Mouse (Mus musculus): ENCODE data around the gene Olfr507. TPM values are rescaled to one million over a fixed set of nuclear protein-coding genes. Genes with fewer than 3 reads are reported as not detected.
"Not testable (repeated sequence)": the region's sequence is repeated elsewhere in the genome, so short reads cannot be mapped to it uniquely, and the experiment has no call there.

Gene Olfr507
- polyA plus RNA-seq (2015; fragmentation: Nextera tagmentation; extraction: Ambion mirVana): not detected in 2 replicates

GRCm38 (mm10) chr7:108621514-108621913 lies at the start of gene Olfr507:
Gene Olfr507 (plus strand): TSS chr7:108621814.
- Histone ChIP-seq H3K4me3 (no peak within 1 kb of the TSS), H3K27me3 (no peaks in the 10 kb centered on the region), H3K9ac (replicated peaks) (no peak within 1 kb of the TSS), H3K27ac (replicated peaks) (no peak within 1 kb of the TSS), H3K4me1 (no peaks in the 10 kb centered on the region), H3K4me2 (replicated peaks) (no peak within 1 kb of the TSS), H3K9me3 (no peaks in the 10 kb centered on the region), H3K36me3 (no peaks in the 10 kb centered on the region)
- no peak for ATAC-seq (replicated peaks)
- 83% methylated on average over 2 of the region's 2 CpGs for WGBS

GRCm38 (mm10) chr7:108589797-108590196 lies 31.8 kb upstream of the Olfr507 start:
- no peak for ATAC-seq (replicated peaks)
- H3K4me3 ChIP-seq: no peak overlapping the region
- no peak overlapping the region for H3K4me2 ChIP-seq (replicated peaks)
- H3K9me3 ChIP-seq: no peaks in the 10 kb centered on the region
- no peaks in the 10 kb centered on the region for H3K36me3 ChIP-seq
- H3K9ac ChIP-seq (replicated peaks): no peak overlapping the region
- 89% methylated on average over 1 of the region's 1 CpGs for WGBS
- no peaks in the 10 kb centered on the region for H3K4me1 ChIP-seq
- no peak overlapping the region for H3K27ac ChIP-seq (replicated peaks)
- no peaks in the 10 kb centered on the region for H3K27me3 ChIP-seq

DNA sequence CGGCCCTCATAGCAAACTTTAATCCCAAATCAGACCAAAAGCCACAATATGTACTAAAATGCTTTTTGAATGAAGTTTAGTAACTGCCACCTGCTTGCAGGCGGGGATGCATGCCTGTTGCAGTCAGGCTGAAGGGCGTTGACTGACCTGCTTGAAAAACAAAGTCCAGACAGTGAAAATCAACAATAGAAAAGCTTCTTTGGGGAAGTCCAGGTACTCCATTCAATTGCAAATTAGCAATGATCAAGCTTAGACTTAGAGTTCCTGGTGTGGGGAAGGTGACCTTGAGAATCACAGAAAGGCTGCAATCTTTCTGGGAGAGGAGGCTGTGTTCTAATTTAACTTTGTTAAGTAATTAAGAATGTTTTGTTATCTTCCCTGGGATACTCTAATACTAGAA lies 19.7 kb upstream of the Olfr507 start:
- H3K4me2 ChIP-seq (replicated peaks); H3K9me3 ChIP-seq; H3K4me1 ChIP-seq; H3K4me3 ChIP-seq; H3K27ac ChIP-seq (replicated peaks); H3K36me3 ChIP-seq; ATAC-seq (replicated peaks); H3K9ac ChIP-seq (replicated peaks); H3K27me3 ChIP-seq: not testable (repeated sequence)
- 80% methylated on average over 3 of the region's 3 CpGs for WGBS

- no peak within 1 kb of the TSS for H3K4me3 ChIP-seq
- H3K27me3 ChIP-seq: no peaks in the 10 kb centered on the region
- H3K9ac ChIP-seq (replicated peaks): no peak within 1 kb of the TSS
- no peaks in the 10 kb centered on the region for H3K36me3 ChIP-seq
- no peak for ATAC-seq (replicated peaks)
- H3K27ac ChIP-seq (replicated peaks): no peak within 1 kb of the TSS
- H3K4me1 ChIP-seq: no peaks in the 10 kb centered on the region
- no peak within 1 kb of the TSS for H3K4me2 ChIP-seq (replicated peaks)
- no peaks in the 10 kb centered on the region for H3K9me3 ChIP-seq
These were observed 11.1 kb upstream of the Olfr507 start, which contains the start of gene Olfr506 for GRCm38 (mm10) chr7:108610487-108610886. Gene Olfr506 (plus strand): TSS chr7:108610787.

- H3K36me3 ChIP-seq: no peaks in the 10 kb centered on the region
- H3K4me1 ChIP-seq: no peaks in the 10 kb centered on the region
- no peak overlapping the region for H3K27ac ChIP-seq (replicated peaks)
- no peak overlapping the region for H3K4me2 ChIP-seq (replicated peaks)
- no peaks in the 10 kb centered on the region for H3K9me3 ChIP-seq
- ATAC-seq (replicated peaks): no peak
- no peak overlapping the region for H3K4me3 ChIP-seq
- WGBS: 81% methylated on average over 2 of the region's 2 CpGs
- no peak overlapping the region for H3K9ac ChIP-seq (replicated peaks)
- H3K27me3 ChIP-seq: no peaks in the 10 kb centered on the region
These were observed 7.5 kb upstream of the Olfr507 start for GRCm38 (mm10) chr7:108614110-108614509.

DNA sequence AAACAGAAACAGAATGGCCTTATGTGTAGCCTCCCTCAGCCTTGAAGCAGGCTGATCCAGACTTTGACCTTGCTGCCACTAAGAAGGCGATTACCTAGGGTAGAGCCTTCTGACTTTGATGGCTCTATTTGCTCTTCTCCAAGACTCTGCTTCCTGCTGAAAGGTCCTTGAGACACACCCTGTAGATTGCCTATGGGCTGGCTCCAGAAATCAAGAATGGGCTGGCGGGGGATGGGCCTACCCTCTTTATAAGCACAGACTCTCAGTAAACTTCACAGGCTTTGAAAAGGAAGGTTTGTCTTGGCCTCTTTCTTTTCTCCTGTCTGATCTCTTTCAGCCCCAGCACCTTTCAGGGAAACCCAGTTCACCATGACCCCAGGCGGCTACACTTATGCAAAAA lies 4.8 kb upstream of the Olfr507 start:
- not testable (repeated sequence) for H3K9me3 ChIP-seq; H3K27me3 ChIP-seq; ATAC-seq (replicated peaks); H3K27ac ChIP-seq (replicated peaks); H3K9ac ChIP-seq (replicated peaks); H3K36me3 ChIP-seq; H3K4me2 ChIP-seq (replicated peaks); H3K4me1 ChIP-seq; H3K4me3 ChIP-seq
- WGBS: 65% methylated on average over 3 of the region's 3 CpGs

DNA sequence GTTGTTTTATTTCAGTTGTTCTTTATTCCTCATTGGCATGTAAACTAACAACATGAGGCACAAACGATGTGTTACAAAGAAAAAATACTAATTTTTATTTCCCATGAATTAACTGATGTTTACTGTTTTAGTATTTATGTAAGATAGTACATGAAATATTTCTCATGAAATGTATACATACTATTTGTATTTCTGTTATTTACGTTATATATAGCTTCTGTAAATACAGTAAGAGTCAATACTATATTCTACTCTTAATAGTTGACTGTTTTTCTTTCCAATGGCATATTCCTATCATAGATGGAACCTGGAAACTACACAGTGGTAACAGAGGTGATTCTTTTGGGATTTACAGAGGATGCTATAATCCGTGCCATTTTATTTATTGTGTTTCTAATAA lies 8.1 kb downstream of the Olfr507 start, which contains the start of gene Olfr508:
Gene Olfr508, plus strand, starts transcription at position 301 of the 400 bp plus-strand sequence.
- no peak within 1 kb of the TSS for H3K4me3 ChIP-seq

DNA sequence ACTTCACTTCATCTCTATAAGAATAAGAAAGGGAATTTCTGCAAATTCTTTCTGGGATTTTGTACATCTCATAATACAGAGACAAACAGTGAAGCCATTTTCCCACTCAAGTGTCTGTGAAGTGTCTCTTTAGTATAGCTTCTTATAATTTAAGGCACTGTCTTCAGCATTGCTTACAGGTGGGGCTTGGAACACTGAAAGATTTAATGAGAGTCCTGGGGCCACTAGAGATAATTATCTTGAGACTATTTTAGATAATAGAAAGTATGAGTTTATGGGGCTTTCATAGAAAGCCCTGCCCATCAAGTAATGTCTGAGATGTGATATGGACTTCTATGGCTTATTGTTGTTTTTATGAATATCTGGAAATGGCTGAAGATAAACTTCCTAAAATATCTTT lies 30.2 kb downstream of the Olfr507 start, which contains the start of gene Olfr509:
Gene Olfr509, minus strand, starts transcription at position 101 of the 400 bp plus-strand sequence.
- no peak for ATAC-seq (replicated peaks)
- Histone ChIP-seq H3K36me3 (no peaks in the 10 kb centered on the region), H3K27me3 (no peaks in the 10 kb centered on the region), H3K4me2 (replicated peaks) (no peak within 1 kb of the TSS), H3K27ac (replicated peaks) (no peak within 1 kb of the TSS), H3K4me3 (no peak within 1 kb of the TSS), H3K4me1 (no peaks in the 10 kb centered on the region), H3K9me3 (no peaks in the 10 kb centered on the region), H3K9ac (replicated peaks) (no peak within 1 kb of the TSS)

More for the DNA sequence above, 8.1 kb downstream of the Olfr507 start, which contains the start of gene Olfr508:
- Histone ChIP-seq H3K9ac (replicated peaks) (no peak within 1 kb of the TSS), H3K4me2 (replicated peaks) (no peak within 1 kb of the TSS), H3K9me3 (no peaks in the 10 kb centered on the region), H3K36me3 (no peaks in the 10 kb centered on the region), H3K27ac (replicated peaks) (no peak within 1 kb of the TSS), H3K4me1 (no peaks in the 10 kb centered on the region), H3K27me3 (no peaks in the 10 kb centered on the region)
- 87% methylated on average over 3 of the region's 3 CpGs for WGBS
- ATAC-seq (replicated peaks): no peak

DNA sequence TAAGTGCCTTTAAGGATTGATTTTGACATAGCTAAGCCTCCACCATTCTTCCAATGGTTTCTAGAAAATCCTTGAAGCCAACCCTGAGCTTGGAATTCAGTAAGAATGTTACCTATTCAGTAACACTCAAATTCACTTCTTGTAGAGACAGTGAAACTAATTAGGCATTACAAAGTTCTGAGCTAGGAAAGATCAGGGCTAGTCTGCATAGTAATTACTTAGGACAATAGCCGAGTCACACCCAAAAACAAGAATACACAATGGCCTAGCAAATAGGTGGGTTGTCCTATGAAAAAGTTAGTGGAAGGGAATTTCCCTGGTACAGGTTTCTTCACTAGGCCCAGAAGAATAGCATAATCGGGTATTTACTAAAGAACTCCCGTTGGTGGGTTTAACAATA lies 40.8 kb downstream of the Olfr507 start:
- Histone ChIP-seq H3K9me3 (no peaks in the 10 kb centered on the region), H3K27me3 (no peaks in the 10 kb centered on the region), H3K4me3 (no peak overlapping the region), H3K4me2 (replicated peaks) (no peak overlapping the region), H3K9ac (replicated peaks) (no peak overlapping the region), H3K36me3 (no peaks in the 10 kb centered on the region), H3K27ac (replicated peaks) (no peak overlapping the region), H3K4me1 (no peaks in the 10 kb centered on the region)
- ATAC-seq (replicated peaks): no peak
- WGBS: 82% methylated on average over 3 of the region's 3 CpGs

- no peak for ATAC-seq (replicated peaks)
- Histone ChIP-seq H3K4me3 (no peak within 1 kb of the TSS), H3K9ac (replicated peaks) (no peak within 1 kb of the TSS), H3K27ac (replicated peaks) (no peak within 1 kb of the TSS), H3K4me2 (replicated peaks) (no peak within 1 kb of the TSS), H3K9me3 (no peaks in the 10 kb centered on the region), H3K27me3 (no peaks in the 10 kb centered on the region), H3K4me1 (no peaks in the 10 kb centered on the region), H3K36me3 (no peaks in the 10 kb centered on the region)
- 92% methylated on average over 1 of the region's 1 CpGs for WGBS
These were observed 44.5 kb downstream of the Olfr507 start, which contains the start of gene Olfr510 for GRCm38 (mm10) chr7:108666118-108666517. Gene Olfr510 (plus strand): TSS chr7:108666418.

GRCm38 (mm10) chr7:108671058-108671457 lies 49.4 kb downstream of the Olfr507 start:
- H3K9me3 ChIP-seq: no peaks in the 10 kb centered on the region
- no peak overlapping the region for H3K27ac ChIP-seq (replicated peaks)
- H3K27me3 ChIP-seq: no peaks in the 10 kb centered on the region
- no peak overlapping the region for H3K9ac ChIP-seq (replicated peaks)
- WGBS: 71% methylated on average over 1 of the region's 1 CpGs
- H3K36me3 ChIP-seq: no peaks in the 10 kb centered on the region
- H3K4me1 ChIP-seq: no peaks in the 10 kb centered on the region
- no peak overlapping the region for H3K4me3 ChIP-seq
- ATAC-seq (replicated peaks): no peak
- no peak overlapping the region for H3K4me2 ChIP-seq (replicated peaks)
